Mouse (Mus musculus) left cerebral cortex, postnatal 14 days (tissue): Measurements from ENCODE around the gene Scamp3. TPM values are rescaled to one million over a fixed set of nuclear protein-coding genes. Genes with fewer than 3 reads are reported as not detected.

Experiments used
- DNase-seq, 2 experiments: peaks; one replicate each; pipeline ENCODE4 v3.0.0; 2021 to 2022; ENCODE audit warnings: low spot score in 2 of 2, mixed read lengths in 1 of 2
- intact Hi-C: fragments of 180-260 bp; cut with DNase I; formaldehyde crosslinking; loops from one replicate; pipeline ENCODE4 v1.15.1; 2025
- total RNA-seq, 2 experiments: library from RNA; stranded (reverse); gene quantifications; 2 replicates each; pipeline ENCODE4 v1.2.3; 2021

Scamp3 gene
- total RNA-seq, 2 experiments from 2014 or later = 77.0 to 79.2 TPM

DNA sequence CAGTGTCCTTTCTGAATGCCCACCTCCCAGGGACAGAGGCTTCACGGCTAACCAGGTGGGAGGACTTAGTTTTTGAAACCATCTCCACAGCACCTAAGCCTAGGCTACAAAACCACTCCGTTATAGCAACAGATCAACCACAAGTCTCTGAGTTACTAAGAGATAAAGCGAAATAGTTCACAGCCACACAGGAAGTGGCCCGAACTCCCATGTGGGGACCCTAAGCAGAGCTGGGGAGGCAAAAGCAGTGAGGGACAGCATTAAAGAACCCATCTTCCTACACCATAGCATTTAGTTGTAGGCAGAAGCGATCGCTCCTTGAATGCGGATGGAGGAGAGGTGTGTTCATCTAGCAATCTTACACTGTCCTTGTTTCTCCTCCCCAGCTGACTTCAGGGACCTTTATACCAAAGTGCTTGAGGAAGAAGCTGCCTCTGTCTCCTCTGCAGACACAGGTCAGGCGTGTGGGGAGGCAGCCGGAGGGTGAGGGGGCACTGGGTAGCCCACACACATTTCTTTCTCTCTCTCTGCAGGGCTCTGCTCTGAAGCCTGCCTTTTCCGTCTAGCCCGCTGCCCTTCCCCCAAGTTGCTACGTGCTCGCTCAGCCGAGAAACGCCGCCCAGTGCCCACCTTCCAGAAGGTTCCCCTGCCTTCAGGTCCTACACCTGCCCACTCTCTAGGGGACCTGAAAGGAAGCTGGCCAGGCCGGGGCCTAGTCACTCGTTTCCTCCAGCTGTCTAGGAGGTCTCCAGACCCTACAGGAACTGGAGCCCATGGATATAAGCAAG lies 10.6 kb downstream of the Scamp3 start:
- intact Hi-C loops = no loop called here
- no peak for DNase-seq

DNA sequence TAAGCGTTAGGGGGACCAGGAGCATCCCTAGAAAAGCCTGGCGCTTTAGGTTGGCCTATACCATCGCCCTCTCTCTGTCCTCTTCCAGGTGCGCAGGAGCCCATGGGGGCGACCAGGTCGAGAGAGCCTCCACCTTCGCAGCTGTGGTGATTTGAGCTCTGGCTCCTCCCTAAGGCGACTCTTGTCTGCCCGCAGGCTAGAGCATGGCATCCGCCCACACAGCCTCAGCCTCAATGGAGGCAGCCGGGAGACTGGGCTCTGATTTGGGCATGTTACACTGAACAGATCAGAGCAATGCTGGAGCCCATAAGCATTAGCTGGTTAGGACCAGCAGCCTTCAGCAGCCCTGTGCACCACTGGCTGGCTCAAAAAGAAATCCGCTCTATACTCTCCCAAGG lies 11.2 kb downstream of the Scamp3 start:
- intact Hi-C loops = no loop called here
- DNase-seq = no peak

DNA sequence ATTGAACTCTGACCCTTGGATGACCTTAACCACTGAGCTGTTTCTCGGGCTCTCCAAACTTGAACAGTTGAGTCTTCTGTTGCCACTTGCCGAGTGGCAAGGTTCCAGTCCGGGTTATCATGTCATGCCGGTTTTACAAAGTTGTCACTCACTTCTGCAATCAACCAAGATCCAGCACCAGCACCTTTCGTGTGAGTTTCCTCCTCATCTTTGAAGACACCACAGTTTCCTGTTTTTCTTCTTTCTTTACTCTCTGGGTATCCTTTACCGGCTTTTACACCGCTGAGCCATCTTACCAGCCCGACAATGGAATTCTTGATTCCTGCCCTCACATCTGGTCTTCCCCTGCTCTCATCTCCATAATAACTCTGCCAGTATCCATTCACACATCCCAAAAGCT lies 13.2 kb downstream of the Scamp3 start:
- intact Hi-C loops = no loop called here
- no peak for DNase-seq

DNA sequence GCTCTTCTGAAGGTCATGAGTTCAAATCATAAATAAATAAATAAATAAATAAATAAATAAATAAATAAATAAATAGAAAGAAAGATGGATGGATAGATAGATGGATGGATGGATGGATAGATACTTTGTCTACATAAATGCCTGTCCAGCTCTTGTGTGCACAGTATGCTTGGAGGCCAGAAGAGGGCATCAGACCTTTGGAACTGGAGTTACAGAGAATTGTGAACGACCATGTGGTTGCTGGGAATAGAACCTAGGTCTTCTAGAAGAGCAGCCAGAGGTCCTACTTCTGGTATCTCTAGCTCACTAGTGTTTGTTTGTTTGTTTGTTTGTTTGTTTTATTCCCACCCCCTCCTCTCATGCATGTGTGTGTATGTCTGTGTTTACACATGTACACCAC lies 16.1 kb downstream of the Scamp3 start:
- DNase-seq = no peak
- intact Hi-C loops = no loop called here

DNA sequence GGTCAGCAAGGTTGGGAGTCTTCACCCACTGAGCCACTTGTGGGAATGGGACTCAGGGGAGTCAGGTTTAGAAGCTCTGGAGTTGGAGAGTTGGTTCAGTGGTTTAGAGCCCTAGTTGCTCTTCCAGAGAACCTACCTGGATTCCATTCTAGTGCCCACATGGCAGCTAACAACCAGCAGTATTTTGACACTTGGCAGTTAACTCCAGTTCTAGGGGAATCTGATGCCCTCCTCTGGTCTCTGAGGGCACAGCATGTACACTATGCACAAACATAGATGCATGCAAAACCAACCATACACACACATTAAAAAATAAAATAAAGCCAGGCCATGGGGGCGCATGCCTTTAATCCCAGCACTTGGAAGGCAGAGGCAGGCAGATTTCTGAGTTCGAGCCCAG lies 16.6 kb downstream of the Scamp3 start:
- no peak for DNase-seq
- intact Hi-C loops = no loop called here

DNA sequence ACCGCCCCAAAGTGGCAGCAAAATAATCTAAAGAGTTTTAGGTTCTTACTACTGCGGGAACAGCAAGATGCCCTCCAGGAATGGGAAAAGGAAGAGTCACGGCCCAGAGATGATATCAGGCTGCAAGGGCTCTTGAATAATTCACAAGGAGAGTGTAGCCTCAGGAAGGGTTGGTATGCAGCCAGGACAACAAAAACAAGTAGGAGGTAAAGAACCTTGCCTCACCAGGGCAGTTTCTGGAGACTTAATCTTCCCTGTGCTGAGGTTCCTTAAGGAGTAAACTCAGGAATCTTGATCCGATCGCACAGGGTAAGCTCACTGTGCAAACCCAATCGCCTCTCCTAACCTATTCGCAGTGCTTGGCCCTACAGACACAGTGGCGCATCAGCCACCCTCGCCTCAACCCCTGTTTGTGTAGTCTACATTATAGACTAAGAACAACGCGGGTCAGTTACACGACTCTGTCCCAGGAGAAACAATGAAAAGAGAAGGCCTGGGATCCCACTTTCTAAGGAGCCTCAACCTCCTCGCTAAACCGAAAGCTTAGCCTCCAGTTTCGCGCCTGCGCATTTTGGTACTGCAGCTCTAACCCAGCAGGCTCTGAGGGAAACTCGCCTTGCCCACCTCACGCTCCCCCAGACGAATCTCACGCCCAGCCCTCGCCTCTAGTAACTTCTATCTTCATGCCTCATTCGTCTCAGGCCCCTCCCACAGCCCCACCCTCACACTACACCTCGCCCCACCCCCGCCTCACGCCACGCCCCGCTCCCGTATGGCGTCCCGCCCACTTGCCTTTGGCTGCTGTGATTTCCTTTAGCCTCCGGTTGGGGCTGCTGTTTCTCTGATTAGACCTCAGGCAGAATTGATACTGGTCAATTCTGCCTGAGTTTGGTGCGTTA lies 19.0 kb downstream of the Scamp3 start:
- peak; percentile 83 to 90 for DNase-seq
- intact Hi-C loops = no loop called here

DNA sequence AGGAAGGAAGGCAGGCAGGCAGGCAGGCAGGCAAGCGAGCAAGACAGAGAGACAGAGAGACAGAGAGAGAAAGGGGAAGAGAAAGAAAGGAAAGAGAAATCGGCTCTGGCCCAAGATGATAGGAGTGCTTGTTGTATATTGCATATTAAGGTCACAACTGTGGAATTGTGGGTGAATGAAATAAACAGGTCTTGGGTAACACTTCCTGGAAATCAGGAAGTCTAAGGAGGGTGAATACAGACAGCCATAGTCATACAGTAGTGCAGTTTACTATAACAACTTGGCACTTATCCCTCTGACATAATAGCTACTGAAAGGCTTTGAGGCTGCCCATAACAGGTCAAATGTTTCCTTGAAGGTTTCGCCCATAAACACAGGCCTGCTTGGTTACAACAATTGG lies 22.6 kb downstream of the Scamp3 start:
- DNase-seq = no peak
- intact Hi-C loops = no loop called here

DNA sequence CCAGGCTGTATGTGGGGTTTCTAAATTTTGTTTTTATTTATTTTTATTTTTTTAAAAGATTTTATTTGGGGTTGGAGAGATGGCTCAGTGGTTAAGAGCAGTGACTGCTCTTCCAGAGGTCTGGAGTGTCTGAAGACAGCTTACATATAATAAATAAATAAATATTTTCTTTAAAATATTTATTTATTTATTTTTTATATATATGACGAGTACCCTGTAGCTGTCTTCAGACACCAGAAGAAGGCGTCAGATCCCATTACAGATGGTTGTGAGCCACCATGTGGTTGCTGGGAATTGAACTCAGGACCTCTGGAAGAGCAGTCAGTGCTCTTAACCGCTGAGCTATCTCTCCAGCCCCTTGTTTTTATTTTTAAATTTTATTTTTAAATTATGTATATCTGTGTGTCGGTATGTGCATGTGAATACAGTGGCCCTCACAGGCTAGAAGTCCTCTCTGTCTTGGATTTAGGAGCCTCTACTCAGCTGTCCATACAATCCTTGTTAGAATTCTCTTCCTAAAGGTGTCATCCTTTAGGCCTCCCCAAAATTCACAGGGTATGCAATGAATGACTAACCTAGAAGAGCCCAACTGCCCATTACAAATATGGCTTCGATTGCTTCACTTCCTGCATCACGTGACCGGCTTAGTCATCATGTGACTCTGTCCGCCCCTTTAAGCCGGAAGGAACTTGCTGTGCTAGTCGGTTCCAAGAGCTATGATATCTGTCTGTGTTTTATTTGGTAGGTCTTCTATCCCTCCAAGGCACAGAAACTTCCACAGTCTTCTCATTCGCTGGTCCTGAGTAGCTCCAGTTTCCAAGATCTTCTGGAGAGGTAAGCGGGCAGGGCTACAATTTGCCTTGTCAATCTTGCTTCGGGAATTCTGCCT lies 25.2 kb downstream of the Scamp3 start, which contains the start of gene Gba:
Gene Gba, plus strand, starts transcription at position 676 of the 889 bp plus-strand sequence.
- intact Hi-C loops = no loop called here
- peak; percentile 91 to 92 for DNase-seq

DNA sequence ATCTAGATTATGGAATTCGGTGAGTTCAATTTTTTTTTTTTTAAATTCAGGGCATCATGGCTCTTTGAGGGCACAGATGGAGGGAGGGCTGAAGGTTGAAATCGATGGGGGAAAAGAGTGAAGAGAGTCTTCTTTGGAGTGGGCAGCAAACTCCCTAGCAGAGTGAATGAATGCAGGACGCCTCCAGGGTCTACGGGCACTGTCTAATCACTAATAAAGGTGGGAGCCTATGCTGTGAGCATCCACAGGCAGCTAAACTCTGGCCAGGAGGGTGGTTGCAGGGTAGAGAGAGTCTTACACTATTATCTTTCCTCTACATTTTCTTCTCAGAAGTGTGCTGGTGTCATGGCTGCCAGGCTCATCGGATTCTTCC lies 25.9 kb downstream of the Scamp3 start:
- DNase-seq = no peak
- intact Hi-C loops = no loop called here

DNA sequence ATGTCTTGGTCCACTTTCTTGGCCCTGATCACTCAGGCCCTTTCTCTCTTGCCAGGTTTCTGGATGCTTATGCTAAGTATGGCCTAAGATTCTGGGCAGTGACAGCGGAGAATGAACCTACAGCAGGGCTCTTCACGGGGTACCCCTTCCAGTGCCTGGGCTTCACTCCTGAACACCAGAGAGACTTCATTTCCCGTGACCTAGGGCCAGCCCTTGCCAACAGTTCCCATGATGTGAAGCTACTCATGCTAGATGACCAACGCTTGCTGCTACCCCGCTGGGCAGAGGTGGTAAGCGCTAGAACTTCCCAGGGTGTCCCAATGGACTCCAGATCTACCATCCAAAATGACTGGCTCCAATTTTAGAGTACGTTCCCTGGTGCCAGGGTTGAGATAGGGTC lies 28.8 kb downstream of the Scamp3 start:
- no peak for DNase-seq
- intact Hi-C loops = no loop called here

DNA sequence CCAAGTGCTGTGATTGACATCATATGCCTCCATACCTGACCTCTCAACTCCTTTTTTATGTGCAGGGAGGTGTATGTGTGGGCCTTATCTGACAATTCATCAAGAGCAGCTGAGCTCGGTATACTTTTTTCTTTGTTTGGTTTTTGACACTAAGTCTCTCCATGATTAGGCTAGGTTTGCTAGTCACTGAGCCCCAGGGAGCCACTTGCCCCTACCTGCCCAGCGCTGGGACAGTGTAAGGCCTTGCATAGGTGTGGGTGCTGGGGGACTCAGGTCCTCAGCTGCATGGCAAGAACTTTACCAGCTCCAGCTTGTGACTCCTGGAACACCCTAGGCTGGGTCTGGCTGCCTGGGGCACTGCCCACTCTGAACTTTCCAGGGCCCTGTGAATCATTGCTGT lies 29.4 kb downstream of the Scamp3 start:
- DNase-seq = no peak
- intact Hi-C loops = no loop called here

DNA sequence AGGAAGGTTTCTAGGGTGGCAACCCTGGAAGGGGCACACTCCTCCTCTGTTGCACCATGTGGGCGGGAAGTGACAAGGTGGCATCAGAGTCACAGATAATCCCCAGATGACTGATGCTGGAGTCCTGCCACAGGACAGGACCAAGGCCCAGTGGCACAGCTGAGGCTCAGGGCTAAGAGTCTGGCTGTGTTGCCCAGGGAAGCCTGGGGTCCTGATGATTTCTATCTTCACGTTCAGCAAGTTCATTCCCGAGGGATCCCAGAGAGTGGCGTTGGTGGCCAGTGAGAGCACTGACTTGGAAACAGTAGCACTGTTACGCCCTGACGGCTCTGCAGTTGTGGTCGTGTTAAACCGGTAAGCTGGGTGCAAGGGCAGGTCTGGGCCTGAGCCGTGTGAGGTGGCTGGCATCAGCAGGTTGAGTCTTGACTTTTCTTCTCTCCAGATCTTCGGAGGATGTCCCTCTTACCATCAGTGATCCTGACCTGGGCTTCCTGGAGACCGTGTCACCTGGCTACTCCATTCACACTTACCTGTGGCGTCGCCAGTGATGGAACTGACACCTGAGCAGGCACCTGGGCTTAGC lies 30.9 kb downstream of the Scamp3 start:
- intact Hi-C loops = no loop called here
- DNase-seq = no peak

DNA sequence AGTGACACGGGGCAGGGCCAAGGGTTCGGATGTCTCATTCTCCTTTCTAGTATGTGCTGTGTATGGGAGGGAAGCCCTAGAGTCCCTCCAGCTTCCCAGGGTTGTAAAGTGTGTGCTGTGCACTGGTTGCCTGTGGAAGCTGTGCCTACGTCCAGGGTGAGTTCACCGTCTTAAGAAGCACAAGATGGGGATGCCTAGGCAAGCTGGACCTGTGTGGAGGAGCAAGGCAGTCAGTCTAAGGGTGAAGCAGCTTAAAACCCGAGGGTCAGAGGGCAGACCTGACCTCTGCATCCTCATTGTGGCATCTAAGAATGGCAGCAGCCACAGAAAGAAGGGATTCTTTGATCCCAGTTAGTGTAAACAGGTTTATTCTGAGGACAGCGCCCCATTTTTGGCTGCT lies 31.5 kb downstream of the Scamp3 start:
- intact Hi-C loops = no loop called here

DNA sequence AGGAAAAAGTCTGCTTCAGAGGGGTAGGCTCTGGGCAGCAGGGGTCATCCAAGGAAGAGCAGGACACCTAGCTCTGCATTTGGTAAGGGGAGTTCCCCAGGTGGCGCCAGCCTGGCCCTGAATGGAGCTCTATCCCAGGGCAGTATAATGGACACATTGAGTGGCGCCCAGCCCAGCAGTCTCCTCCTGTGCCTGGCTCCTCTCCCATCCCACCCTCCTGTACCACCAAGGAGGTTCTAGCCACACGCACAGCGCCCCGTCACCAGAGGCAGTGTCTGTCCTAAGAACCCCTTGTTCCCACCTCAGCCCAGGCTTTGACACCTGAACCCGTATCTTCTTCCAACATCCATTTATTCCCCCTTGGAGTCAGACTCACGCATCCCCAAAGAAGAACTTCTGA lies 32.5 kb downstream of the Scamp3 start:
- DNase-seq = no peak
- intact Hi-C loops = loop anchor here (5.0 kb wide), 1 partner anchor 92 kb away; no protein-coding TSS in a partner anchor

More for the DNA sequence above, 31.5 kb downstream of the Scamp3 start:
- no peak for DNase-seq

DNA sequence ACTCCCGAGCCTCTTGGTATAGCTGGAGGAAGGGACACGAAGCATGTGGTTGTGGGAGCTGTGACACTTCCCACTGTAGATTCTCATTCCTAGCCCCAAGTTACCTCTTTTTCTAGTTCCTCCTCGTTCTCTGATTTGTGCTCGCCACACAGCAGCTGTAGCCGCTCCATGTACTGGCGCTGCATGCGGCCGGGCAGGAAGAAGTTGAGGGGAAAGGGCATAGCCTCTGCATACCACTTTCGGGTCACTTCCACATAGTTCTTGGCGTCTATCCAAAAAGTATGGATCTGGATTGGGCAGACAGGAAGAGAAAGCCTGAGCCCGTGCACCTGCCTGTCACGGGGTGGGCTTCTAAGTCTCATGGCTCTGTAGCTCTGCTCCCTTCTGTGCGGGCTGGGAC lies 32.9 kb downstream of the Scamp3 start:
- DNase-seq = no peak
- intact Hi-C loops = loop anchor here (5.0 kb wide), 1 partner anchor 93 kb away; no protein-coding TSS in a partner anchor

DNA sequence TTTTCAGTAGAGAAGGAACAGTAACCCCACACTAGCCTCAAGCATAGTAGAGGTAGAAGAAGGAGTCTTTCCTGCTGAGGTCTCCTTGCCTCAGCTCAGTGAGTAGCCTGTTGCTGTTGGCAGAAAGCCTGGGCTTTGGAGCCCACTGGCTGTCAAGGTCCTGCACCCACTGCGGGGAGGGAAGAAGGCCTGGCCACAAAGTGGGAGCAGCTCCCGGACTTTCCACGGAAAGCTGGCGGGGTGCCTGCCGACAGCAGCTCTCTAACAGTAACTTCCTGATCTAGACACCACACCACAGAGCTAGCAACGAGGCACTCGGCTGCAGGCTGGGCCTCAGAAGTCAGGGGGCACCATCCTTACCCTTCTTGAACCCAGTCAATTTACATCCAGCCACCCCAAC lies 33.5 kb downstream of the Scamp3 start:
- intact Hi-C loops = loop anchor here (5.0 kb wide), 1 partner anchor 93 kb away; no protein-coding TSS in a partner anchor
- no peak for DNase-seq

DNA sequence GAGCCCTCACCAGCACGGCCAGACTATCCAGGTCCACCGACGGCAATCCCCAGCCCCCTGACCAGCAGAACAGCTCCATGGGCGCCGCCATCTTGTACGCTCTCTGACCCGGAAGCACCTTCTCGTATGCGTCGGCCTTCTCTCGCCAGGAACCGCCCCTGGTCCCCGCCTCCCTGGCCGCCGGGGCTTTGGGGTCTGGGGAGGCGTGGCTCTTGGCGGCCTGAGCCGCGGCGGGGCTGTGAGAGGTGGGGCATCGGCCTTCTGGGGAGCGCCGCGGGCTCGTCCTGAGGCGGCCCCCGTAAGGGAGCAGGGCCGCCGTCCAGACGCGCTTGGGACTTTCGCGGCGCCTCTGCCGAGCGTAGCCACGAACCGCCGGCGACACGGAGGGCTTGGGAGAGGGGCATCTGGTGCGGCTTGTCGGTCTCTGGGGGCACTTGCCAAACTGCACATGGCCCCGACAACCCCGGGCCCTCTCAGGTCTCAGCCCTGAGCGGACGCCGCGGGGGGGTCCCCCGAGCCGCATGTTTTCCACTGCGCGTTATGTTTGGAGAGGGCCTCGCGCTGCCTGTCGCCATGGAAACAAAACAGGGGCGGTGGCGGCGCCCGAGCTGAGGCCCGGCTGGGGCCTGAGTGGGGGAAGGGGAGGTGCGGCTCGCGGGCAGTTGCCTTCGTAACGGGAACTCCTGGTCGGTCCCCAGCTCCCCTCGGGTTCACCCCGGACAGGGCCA lies 36.7 kb downstream of the Scamp3 start:
- intact Hi-C loops = loop anchor here (5.0 kb wide), 1 partner anchor 97 kb away; no protein-coding TSS in a partner anchor
- peak; percentile 84 to 90 for DNase-seq

DNA sequence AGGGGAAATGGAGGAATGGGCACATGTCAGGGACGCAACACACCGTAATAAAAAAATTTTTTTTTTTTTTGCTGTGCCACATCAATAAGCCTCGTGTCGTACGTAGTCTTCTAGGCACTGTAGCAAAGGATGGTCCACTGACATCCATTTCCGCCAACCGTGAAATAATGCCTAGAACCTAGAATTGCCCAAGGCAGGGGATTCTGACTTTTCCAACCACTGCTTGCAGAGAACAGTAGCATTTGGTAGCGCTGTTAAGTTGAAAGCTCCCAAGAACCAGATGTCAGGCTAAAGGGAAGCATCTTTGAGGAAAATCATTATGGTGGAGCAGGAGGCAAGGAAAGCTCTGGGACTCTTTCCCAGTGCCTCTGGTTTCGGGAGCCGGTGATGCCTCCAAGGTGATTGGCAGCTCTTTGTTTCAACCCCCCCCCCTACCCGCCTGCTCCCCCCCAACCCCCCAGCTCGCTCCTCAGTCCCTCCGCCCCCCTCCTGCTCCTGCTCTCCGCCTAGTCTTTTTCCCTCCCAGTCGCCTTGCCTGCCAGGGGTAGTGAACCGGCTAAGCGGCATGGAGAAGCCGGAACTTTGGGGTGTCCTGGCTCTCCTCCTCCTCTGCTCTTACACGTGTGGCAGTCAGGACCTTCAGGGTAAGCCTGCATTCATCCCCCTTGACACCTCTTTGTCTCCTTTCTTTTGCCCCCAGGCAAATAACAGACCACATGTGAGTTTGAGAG lies 37.6 kb downstream of the Scamp3 start, which contains the start of gene Thbs3:
Gene Thbs3, plus strand, starts transcription at position 500 of the 731 bp plus-strand sequence.
- intact Hi-C loops = loop anchor here (5.0 kb wide), 1 partner anchor 98 kb away; no protein-coding TSS in a partner anchor
- no peak for DNase-seq
